Mouse (Mus musculus): ENCODE measurements around the gene Safb2.

DNA sequence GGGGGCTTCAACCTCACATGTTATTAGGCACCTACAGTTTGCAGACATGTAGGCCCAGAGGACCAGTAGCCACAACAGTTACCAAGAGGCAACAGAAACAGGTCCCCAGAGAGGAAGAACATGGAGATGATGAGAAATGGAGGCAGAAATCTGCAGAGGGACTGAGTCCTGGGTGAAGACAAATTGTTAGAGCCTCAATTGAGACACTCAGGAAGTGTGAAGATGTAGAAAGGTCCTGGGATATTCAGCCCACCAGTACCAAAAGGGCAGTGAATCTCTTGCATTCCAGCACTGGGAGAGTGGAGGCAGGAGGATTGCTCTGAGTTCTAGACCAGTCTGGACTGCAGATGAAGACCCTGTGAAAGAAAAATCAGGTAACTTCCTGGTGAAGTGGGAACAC, 70.1 kb downstream of the Safb2 start:
- no peak for TF ChIP-seq CTCF (IDR thresholded peaks at IDR 0.05)
- no peak for TF ChIP-seq EP300 (IDR thresholded peaks at IDR 0.05; ENCODE audit: insufficient read depth, low read depth, low read length)

Measured in heart, adult 2 months (tissue).